Mouse (Mus musculus) frontal cortex, postnatal 36 days (tissue): ENCODE measurements around the gene Cysltr1.

Source experiments
- DNase-seq, 2 experiments: peaks; one replicate each; pipeline ENCODE4 v3.0.0; 2022; ENCODE audit warnings: low spot score in 2 of 2

The Cysltr1 gene

DNA sequence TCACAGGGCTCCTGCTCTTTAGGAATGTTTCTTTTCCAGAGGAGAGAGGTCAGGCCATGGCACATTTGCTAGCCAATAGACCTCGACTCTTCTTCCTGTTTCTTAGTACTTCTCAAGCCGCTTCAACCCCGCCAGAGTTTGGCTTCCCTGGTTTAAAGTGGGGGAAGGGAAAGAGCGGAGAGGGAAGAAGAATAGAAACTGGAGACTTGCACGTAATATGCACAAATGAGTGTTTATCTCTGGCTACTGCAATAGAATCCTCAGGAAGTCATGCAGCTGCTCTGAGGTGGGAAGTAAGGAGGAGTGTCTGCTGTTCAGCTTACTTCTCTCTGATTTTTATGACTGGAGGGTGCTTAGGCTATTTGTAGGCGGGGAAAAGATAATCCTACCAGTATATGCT, at the start of gene Cysltr1:
Gene Cysltr1 (minus strand): TSS at position 294 of the 400 bp plus-strand sequence.
- DNase-seq = no peak

GRCm38 (mm10) chrX:106634799-106635541, 31.5 kb upstream of the Cysltr1 start:
- DNase-seq = no peak

- DNase-seq = no peak
These were observed 30.1 kb upstream of the Cysltr1 start for GRCm38 (mm10) chrX:106633543-106633942.

- no peak for DNase-seq
These were observed 25.0 kb upstream of the Cysltr1 start for GRCm38 (mm10) chrX:106628514-106628913.

DNA sequence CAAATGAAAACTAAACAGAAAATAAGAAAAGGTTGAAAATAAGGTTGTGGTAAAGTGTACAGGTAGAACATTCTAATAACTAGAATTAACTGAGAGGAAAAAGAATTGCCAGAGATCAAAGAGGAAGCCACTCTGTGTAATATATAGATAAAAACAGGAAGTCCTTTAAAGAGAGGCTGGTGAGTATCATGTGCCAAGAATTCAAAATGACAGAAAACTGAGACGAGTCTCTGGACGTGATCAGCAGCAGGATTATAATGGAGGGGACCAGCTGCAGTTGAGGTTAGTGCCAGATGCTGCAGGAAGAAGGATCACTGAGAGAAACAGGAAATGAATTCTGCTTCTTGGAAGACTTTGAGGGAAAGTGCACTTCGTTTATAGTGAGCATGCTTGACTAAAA, 20.2 kb upstream of the Cysltr1 start:
- DNase-seq = no peak

GRCm38 (mm10) chrX:106622512-106622911, 19.0 kb upstream of the Cysltr1 start:
- no peak for DNase-seq

GRCm38 (mm10) chrX:106602574-106603258, 763 bp downstream of the Cysltr1 start:
- no peak for DNase-seq

DNA sequence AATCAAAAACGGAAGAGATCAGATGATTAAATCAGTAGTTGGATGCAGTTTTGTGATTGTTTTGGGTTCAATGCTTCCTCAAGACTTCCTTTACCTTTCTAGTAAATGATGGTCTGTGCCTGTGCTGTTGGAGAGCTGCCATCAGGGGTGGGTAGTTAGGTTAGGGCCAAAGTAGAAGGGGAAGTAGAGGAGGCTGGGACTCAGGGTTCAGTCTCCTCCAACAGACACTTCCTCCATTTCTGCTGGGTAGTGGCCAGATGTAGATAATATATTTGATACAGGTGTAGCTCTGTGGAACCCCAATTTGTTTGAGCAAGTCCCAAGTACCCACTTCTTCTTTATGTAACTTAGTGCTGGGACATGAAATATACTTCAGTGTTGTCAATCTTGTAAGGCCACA, 7.6 kb downstream of the Cysltr1 start:
- no peak for DNase-seq

DNA sequence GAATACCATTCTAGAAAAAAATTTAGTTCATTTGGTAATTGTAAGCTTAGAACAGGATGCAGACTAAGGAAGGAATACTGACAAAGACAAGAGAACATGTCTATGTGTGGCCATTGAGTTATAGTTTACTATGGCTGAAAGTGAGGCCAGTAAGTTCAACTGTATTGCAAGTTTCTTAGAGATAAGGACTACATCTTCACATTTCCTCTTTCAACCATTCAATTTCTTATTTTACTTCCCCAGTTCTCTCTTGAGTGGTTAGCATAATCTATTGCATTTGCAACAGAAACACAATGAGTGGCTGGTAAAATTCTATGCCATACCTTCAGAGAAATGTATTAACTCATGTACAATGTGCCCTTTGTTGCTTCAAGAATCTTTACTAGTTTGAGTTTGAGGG, 9.6 kb downstream of the Cysltr1 start:
- no peak for DNase-seq

DNA sequence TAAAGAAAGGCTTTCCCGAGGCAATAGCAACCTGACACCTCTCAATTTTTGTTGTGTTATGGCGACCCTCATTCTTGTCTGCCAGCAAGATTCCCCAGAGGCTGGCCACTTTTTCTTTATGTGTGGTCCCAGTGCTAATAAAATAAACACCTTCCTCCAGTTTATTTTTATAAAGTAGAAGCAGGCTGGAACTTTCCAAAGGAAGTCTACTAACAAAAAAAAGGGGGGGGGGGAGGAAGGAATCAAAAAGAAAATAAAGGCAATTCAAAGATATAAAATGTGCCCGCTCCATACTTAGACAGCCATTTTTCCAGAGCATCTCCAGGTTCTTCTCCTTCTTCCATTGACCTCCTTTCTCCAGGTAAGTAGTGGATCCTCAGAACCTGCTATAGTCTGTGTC, 20.6 kb downstream of the Cysltr1 start, which contains the start of gene Gm5127:
Gene Gm5127 (plus strand): TSS at position 301 of the 400 bp plus-strand sequence.
- DNase-seq = no peak

GRCm38 (mm10) chrX:106582197-106582596, 21.3 kb downstream of the Cysltr1 start:
- DNase-seq = no peak

DNA sequence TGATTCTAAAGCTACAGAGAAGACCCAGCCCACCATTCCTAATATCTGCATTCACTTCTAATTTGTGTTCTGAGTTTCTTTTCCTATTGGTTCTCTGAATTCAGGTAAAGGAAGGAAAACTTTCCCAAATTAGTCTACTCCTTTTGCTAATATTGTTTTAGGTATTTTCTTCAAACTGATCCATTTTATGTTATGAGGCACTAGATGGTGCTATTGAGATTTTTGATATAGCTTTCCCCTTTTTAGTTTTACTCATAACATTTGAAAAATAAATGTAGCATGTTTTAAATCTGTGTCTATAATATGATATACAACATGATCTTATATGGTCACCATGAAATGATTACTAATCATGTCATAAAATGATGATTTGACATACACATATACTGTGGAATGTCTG, 23.1 kb downstream of the Cysltr1 start:
- DNase-seq = no peak

GRCm38 (mm10) chrX:106578966-106579365, 24.5 kb downstream of the Cysltr1 start:
- DNase-seq = no peak

DNA sequence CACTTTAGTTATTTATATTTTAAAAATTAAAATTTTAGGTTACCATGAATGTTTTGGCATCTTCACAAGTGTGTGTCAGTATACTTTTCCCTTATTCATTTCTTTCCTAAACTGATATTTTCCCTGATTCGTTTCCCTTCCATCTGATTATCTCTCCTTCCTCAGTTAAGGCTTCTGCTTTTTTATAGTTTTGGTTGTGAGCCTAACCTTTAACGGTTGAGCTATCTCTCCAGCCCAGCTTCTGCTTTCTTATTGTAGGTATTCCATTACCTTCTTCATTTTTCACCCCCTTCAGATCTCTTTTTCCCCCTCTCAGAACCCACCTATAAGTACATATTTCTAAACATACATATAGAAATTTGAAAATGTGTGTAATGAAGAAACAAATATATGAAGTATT, 48.0 kb downstream of the Cysltr1 start:
- no peak for DNase-seq

GRCm38 (mm10) chrX:106536359-106536758, 67.1 kb downstream of the Cysltr1 start:
- no peak for DNase-seq
